Mouse (Mus musculus) forebrain, embryonic 10.5 days (tissue): ENCODE measurements around the gene Ptar1. TPM values are rescaled to one million over a fixed set of nuclear protein-coding genes. Genes with fewer than 3 reads are reported as not detected.

Experiments used
- DNase-seq: peaks from one replicate; pipeline ENCODE4 v3.0.0-alpha.2; 2017; ENCODE audit warnings: low spot score; ENCODE audit errors: extremely low spot score
- H3K27ac ChIP-seq: fragments of 300-500 bp; sonication (generic); 2 replicates; pipeline ENCODE4 v1.5.1; 2016; ENCODE audit warnings: mild to moderate bottlenecking
- H3K27me3 ChIP-seq: fragments of 300-500 bp; sonication (generic); 2 replicates; pipeline ENCODE4 v1.6.1; 2016; ENCODE audit warnings: mild to moderate bottlenecking; ENCODE audit not compliant: poor library complexity, severe bottlenecking
- H3K36me3 ChIP-seq: fragments of 300-500 bp; sonication (generic); replicated peaks from 2 replicates; pipeline ENCODE4 v1.6.1; 2016; ENCODE audit warnings: mild to moderate bottlenecking, moderate library complexity
- H3K4me1 ChIP-seq: fragments of 300-500 bp; sonication (generic); 2 replicates; pipeline ENCODE4 v1.6.1; 2016
- H3K4me3 ChIP-seq: fragments of 300-500 bp; sonication (generic); 2 replicates; pipeline ENCODE4 v1.5.1; 2016; ENCODE audit warnings: mild to moderate bottlenecking, moderate library complexity
- H3K9me3 ChIP-seq: fragments of 300-500 bp; sonication (generic); 2 replicates; pipeline ENCODE4 v1.6.1; 2016; ENCODE audit warnings: mild to moderate bottlenecking, moderate library complexity
- WGBS: fragments of 180-500 bp; shearing (Covaris S2); methylation state at CpG from one replicate; pipeline ENCODE4 v1.1.7; 2016; 5-methylcytosine and 5-hydroxymethylcytosine counted together
- polyA plus RNA-seq: library from polyadenylated mRNA; unstranded; fragments of >200 nt; fragmentation: Nextera tagmentation; extraction: Ambion mirVana; gene quantifications from 2 replicates; pipeline ENCODE4 v1.2.1, GENCODE M21; 2016

Ptar1 gene
- polyA plus RNA-seq, 1 experiment from 2014 or later = 8.0 TPM

GRCm38 (mm10) chr19:23764051-23764450 is 76.8 kb downstream of the Ptar1 start:
- H3K27ac ChIP-seq = no peak overlapping the region
- H3K36me3 ChIP-seq = no peaks in the 10 kb centered on the region
- 65% methylated on average over 2 of the region's 2 CpGs for WGBS
- no peak overlapping the region for H3K4me3 ChIP-seq
- peaks cover 35% of the 10 kb centered on the region for H3K4me1 ChIP-seq
- DNase-seq = no peak
- H3K27me3 ChIP-seq = peaks cover 77% of the 10 kb centered on the region
- no peaks in the 10 kb centered on the region for H3K9me3 ChIP-seq

- Histone ChIP-seq H3K4me3 (no peak overlapping the region), H3K36me3 (no peaks in the 10 kb centered on the region), H3K27me3 (peaks cover 44% of the 10 kb centered on the region), H3K4me1 (peaks cover 36% of the 10 kb centered on the region), H3K27ac (no peak overlapping the region), H3K9me3 (no peaks in the 10 kb centered on the region)
- DNase-seq = no peak
- 49% methylated on average over 5 of the region's 5 CpGs for WGBS
These were observed 81.6 kb downstream of the Ptar1 start for GRCm38 (mm10) chr19:23768864-23769263.

- Histone ChIP-seq H3K27me3 (peaks cover 32% of the 10 kb centered on the region), H3K9me3 (no peaks in the 10 kb centered on the region), H3K4me1 (peaks cover 24% of the 10 kb centered on the region), H3K36me3 (no peaks in the 10 kb centered on the region), H3K4me3 (no peak overlapping the region; the same call in 1 of the 2 replicates), H3K27ac (no peak overlapping the region)
- 38% methylated on average over 10 of the region's 10 CpGs for WGBS
- DNase-seq = no peak
These were observed 83.5 kb downstream of the Ptar1 start for GRCm38 (mm10) chr19:23770494-23771423.

GRCm38 (mm10) chr19:23771971-23772370 is 84.7 kb downstream of the Ptar1 start:
- H3K36me3 ChIP-seq = no peaks in the 10 kb centered on the region
- DNase-seq = no peak
- no peaks in the 10 kb centered on the region for H3K9me3 ChIP-seq
- no peak overlapping the region for H3K27ac ChIP-seq
- WGBS = 65% methylated on average over 7 of the region's 7 CpGs
- no peak overlapping the region for H3K4me3 ChIP-seq
- H3K4me1 ChIP-seq = peaks cover 22% of the 10 kb centered on the region
- H3K27me3 ChIP-seq = peaks cover 28% of the 10 kb centered on the region

- DNase-seq = no peak
- no peak overlapping the region for H3K27ac ChIP-seq
- H3K27me3 ChIP-seq = no peaks in the 10 kb centered on the region; the same call in 1 of the 2 replicates
- no peaks in the 10 kb centered on the region for H3K36me3 ChIP-seq
- H3K9me3 ChIP-seq = no peaks in the 10 kb centered on the region
- peaks cover 10% of the 10 kb centered on the region for H3K4me1 ChIP-seq
- H3K4me3 ChIP-seq = no peak overlapping the region
- 93% methylated on average over 6 of the region's 6 CpGs for WGBS
These were observed 88.1 kb downstream of the Ptar1 start for GRCm38 (mm10) chr19:23775356-23775755.

- peaks cover 12% of the 10 kb centered on the region for H3K4me1 ChIP-seq
- H3K27me3 ChIP-seq = no peaks in the 10 kb centered on the region
- H3K4me3 ChIP-seq = no peak overlapping the region
- no peaks in the 10 kb centered on the region for H3K36me3 ChIP-seq
- no peaks in the 10 kb centered on the region for H3K9me3 ChIP-seq
- no peak for DNase-seq
- no peak overlapping the region for H3K27ac ChIP-seq
These were observed 91.9 kb downstream of the Ptar1 start for GRCm38 (mm10) chr19:23779130-23779529.

GRCm38 (mm10) chr19:23780105-23780504 is 92.9 kb downstream of the Ptar1 start:
- H3K9me3 ChIP-seq = no peaks in the 10 kb centered on the region
- 90% methylated on average over 4 of the region's 4 CpGs for WGBS
- no peaks in the 10 kb centered on the region for H3K27me3 ChIP-seq
- no peak for DNase-seq
- H3K36me3 ChIP-seq = no peaks in the 10 kb centered on the region
- H3K4me3 ChIP-seq = no peak overlapping the region
- peaks cover 12% of the 10 kb centered on the region for H3K4me1 ChIP-seq
- H3K27ac ChIP-seq = no peak overlapping the region

Other genes with a start within 250 kb of the Ptar1 start
- 0.56 and 0.86 TPM in 2 replicates for gene Mamdc2, start 239.0 kb upstream of the Ptar1 start, polyA plus RNA-seq
- gene 1700028P14Rik, start 34.6 kb upstream of the Ptar1 start, polyA plus RNA-seq = 0.25 and 0.50 TPM in 2 replicates
- gene Apba1, start 71.5 kb downstream of the Ptar1 start, polyA plus RNA-seq = 0.18 and 0.31 TPM in 2 replicates